Mouse (Mus musculus) kidney, embryonic 14.5 days (tissue): ENCODE data around the gene 2410004B18Rik. TPM values are rescaled to one million over a fixed set of nuclear protein-coding genes. Genes with fewer than 3 reads are reported as not detected.
"Not testable (repeated sequence)": the region's sequence is repeated elsewhere in the genome, so short reads cannot be mapped to it uniquely, and the experiment has no call there.

Experiments
- ATAC-seq: fragments of 200-750 bp; cut with Nextera tagmentation; 2 replicates; pipeline ENCODE4 v1.8.0; 2017; ENCODE audit warnings: moderate number of reproducible peaks, mild to moderate bottlenecking, moderate TSS enrichment, moderate library complexity; ENCODE audit not compliant: low FRiP score, low TSS enrichment
- H3K27ac ChIP-seq: fragments of 300-500 bp; sonication (generic); 2 replicates; pipeline ENCODE4 v1.5.1; 2014; ENCODE audit warnings: low read depth, mild to moderate bottlenecking, low read length, moderate library complexity, mixed read lengths
- H3K27me3 ChIP-seq: fragments of 300-500 bp; sonication (generic); 2 replicates; pipeline ENCODE4 v1.6.1; 2014; ENCODE audit warnings: mild to moderate bottlenecking, low read length; ENCODE audit not compliant: control insufficient read depth, insufficient read depth
- H3K36me3 ChIP-seq: fragments of 300-500 bp; sonication (generic); 2 replicates; pipeline ENCODE4 v1.6.1; 2014; ENCODE audit warnings: low read length, mixed read lengths; ENCODE audit not compliant: control insufficient read depth, insufficient read depth
- H3K4me1 ChIP-seq: fragments of 300-500 bp; sonication (generic); 2 replicates; pipeline ENCODE4 v1.6.1; 2014; ENCODE audit warnings: low read length, mixed read lengths; ENCODE audit not compliant: control insufficient read depth, insufficient read depth
- H3K4me2 ChIP-seq: fragments of 300-500 bp; sonication (generic); replicated peaks from 2 replicates; pipeline ENCODE4 v1.6.1; 2014; ENCODE audit warnings: low read depth, mild to moderate bottlenecking, low read length
- H3K4me3 ChIP-seq: fragments of 300-500 bp; sonication (generic); 2 replicates; pipeline ENCODE4 v1.5.1; 2014; ENCODE audit warnings: mild to moderate bottlenecking, low read length
- H3K9ac ChIP-seq: fragments of 300-500 bp; sonication (generic); 2 replicates; pipeline ENCODE4 v1.6.1; 2014; ENCODE audit warnings: low read depth, mild to moderate bottlenecking, low read length, moderate library complexity
- H3K9me3 ChIP-seq: fragments of 300-500 bp; sonication (generic); 2 replicates; pipeline ENCODE4 v1.6.1; 2016; ENCODE audit warnings: low read length; ENCODE audit not compliant: control insufficient read depth
- WGBS: fragments of 180-500 bp; shearing (Covaris S2); extraction: QIAGEN DNeasy Blood & Tissue Kit; methylation state at CpG from one replicate; pipeline ENCODE4 v1.1.7; 2014; 5-methylcytosine and 5-hydroxymethylcytosine counted together
- polyA plus RNA-seq: library from polyadenylated mRNA; unstranded; fragments of >200 nt; fragmentation: Nextera tagmentation; extraction: Ambion mirVana; gene quantifications from 2 replicates; pipeline ENCODE4 v1.2.1, GENCODE M21; 2014

Gene 2410004B18Rik
- polyA plus RNA-seq, 1 experiment from 2014 or later = 55.7 TPM

GRCm38 (mm10) chr3:145953411-145953810 is 15.6 kb downstream of the 2410004B18Rik start:
- WGBS = 89% methylated on average over 2 of the region's 2 CpGs
- H3K36me3 ChIP-seq = no peaks in the 10 kb centered on the region
- no peak for ATAC-seq
- no peak overlapping the region for H3K9ac ChIP-seq
- no peak overlapping the region for H3K4me2 ChIP-seq
- H3K27me3 ChIP-seq = no peaks in the 10 kb centered on the region
- no peak overlapping the region for H3K4me3 ChIP-seq
- peaks cover 4% of the 10 kb centered on the region; the same call in 1 of the 2 replicates for H3K9me3 ChIP-seq
- H3K4me1 ChIP-seq = peaks cover 2% of the 10 kb centered on the region; the same call in 1 of the 2 replicates
- no peak overlapping the region for H3K27ac ChIP-seq

DNA sequence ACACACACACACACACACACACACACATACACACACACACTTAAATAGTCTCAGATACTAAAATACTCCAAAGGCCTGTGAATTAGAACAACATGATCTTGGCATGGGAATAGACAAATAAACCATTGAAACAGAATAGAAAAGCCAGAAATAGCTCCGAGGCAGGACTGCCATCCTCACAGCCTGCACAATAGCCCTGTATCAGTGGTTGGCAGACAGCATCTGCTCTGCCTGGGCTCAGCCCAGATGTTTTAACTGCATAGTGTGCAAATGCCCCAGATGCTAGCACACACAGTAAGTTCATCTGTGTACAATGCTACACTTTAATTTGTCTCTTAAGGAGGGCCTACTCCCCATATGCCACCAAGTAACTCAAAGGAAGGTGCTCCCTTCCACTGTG is 22.0 kb downstream of the 2410004B18Rik start:
- H3K9ac ChIP-seq = no peak overlapping the region
- H3K27ac ChIP-seq = no peak overlapping the region
- no peak for ATAC-seq
- WGBS = 90% methylated on average over 1 of the region's 1 CpGs
- no peaks in the 10 kb centered on the region for H3K36me3 ChIP-seq
- peaks cover 4% of the 10 kb centered on the region; the same call in 1 of the 2 replicates for H3K9me3 ChIP-seq
- H3K4me2 ChIP-seq = no peak overlapping the region
- H3K4me1 ChIP-seq = peaks cover 14% of the 10 kb centered on the region; the same call in 1 of the 2 replicates
- H3K27me3 ChIP-seq = peaks cover 18% of the 10 kb centered on the region
- H3K4me3 ChIP-seq = no peak overlapping the region

- no peak overlapping the region for H3K27ac ChIP-seq
- 22% methylated on average over 9 of the region's 9 CpGs for WGBS
- H3K4me1 ChIP-seq = peaks cover 14% of the 10 kb centered on the region; the same call in 1 of the 2 replicates
- peaks cover 18% of the 10 kb centered on the region for H3K27me3 ChIP-seq
- no peak overlapping the region for H3K9ac ChIP-seq
- no peak overlapping the region for H3K4me2 ChIP-seq
- H3K4me3 ChIP-seq = no peak overlapping the region
- ATAC-seq = no peak
- no peaks in the 10 kb centered on the region for H3K36me3 ChIP-seq
- peaks cover 4% of the 10 kb centered on the region; the same call in 1 of the 2 replicates for H3K9me3 ChIP-seq
Measured at GRCm38 (mm10) chr3:145962411-145962810, 24.6 kb downstream of the 2410004B18Rik start.

DNA sequence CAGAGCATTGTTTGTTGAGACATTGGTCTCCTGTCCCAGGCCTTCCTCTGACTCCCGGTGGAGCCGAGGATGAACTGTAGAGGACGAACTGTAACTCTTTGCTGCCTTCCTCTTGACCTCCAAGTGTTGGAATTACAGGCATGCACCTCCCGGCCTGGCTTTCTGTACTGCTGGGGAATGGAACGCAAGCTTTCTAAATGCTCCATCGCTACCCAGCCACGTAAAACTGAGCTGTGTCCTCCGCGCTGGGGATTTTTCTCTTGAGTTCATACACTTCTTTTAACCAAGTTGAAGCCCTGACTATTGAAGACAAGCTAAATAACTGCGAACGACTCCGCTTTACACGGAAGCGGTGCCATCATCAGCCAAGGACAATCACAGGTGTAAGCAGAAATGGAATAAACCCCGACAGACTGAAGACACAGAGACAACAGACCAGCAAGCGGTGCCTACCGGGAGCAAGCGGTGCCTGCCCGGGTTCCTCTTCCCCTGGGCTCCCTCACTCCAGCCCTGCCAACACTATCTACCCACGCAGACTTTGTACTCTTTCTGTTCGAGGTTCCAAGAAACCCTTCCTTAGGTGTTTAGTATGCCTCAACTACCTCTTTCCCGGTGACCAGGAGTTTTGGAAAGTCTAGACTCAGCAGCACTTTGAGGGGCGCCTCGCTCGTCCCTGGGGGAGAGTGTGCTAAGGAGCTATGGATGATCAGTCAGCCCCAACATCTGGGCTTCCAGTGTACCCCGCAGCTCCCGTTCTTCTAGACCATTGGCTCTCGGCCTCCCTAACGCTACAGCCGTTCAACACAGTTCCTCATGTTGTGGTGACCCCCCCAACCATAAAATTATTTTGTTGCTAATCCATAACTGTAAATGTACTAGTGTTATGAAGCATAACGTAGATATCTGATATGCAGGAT is 25.5 kb downstream of the 2410004B18Rik start:
- H3K4me3 ChIP-seq = peak overlapping the region; percentile 18
- H3K36me3 ChIP-seq = no peaks in the 10 kb centered on the region
- peak; percentile 53 for ATAC-seq
- no peaks in the 10 kb centered on the region for H3K9me3 ChIP-seq
- no peak overlapping the region; the same call in 1 of the 2 replicates for H3K9ac ChIP-seq
- no peak overlapping the region for H3K27ac ChIP-seq
- peaks cover 18% of the 10 kb centered on the region for H3K27me3 ChIP-seq
- H3K4me2 ChIP-seq = peak overlapping the region; percentile 30
- 17% methylated on average over 31 of the region's 31 CpGs for WGBS
- peaks cover 14% of the 10 kb centered on the region; the same call in 1 of the 2 replicates for H3K4me1 ChIP-seq

DNA sequence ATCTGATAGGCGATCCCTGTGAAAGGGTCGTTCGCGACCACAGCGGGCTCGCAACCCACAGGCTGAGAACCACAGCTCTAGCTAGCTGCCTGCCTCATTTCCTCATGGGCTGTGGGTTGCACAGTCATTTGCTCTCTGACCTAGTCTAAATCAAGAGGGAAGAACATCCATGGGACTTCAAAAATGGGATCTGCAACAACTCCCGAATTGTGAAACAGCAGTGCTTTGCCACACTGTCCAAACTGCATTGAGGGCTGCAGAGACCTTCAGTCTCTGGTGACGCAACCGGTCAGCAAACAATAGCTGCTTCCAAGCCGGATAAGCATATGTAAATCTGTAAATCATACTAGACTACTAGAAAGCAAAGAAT is 26.2 kb downstream of the 2410004B18Rik start:
- peak overlapping the region; percentile 18; the same call in 1 of the 2 replicates for H3K4me3 ChIP-seq
- 0 out of 2 replicates have a peak, but pooled peaks have one; percentile 28 for ATAC-seq
- 20% methylated on average over 10 of the region's 10 CpGs for WGBS

DNA sequence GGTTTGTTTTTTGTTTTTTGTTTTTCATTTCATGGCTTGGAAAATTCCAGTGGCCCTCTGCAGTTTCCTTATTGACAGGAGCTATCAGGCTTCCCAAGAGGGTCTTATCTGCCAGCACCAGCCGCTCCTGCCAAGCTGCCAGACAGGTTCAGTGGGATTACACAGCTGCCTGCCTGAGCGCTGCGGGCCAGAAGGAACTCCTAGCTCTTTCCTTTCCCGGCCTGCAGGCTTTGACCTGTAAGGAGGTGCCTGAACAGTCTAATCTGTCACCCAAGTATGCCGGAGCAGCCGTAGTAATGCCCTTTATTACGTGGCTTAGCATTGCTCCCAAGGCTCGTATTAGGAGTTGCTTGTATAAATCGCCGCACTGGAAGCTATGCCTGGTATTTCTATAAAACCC is 26.7 kb downstream of the 2410004B18Rik start:
- H3K27me3 ChIP-seq = peaks cover 18% of the 10 kb centered on the region

More for the DNA sequence above, 26.2 kb downstream of the 2410004B18Rik start:
- H3K9ac ChIP-seq = no peak overlapping the region; the same call in 1 of the 2 replicates
- no peaks in the 10 kb centered on the region for H3K9me3 ChIP-seq
- peak overlapping the region; percentile 49; the same call in 1 of the 2 replicates for H3K27ac ChIP-seq
- peaks cover 14% of the 10 kb centered on the region; the same call in 1 of the 2 replicates for H3K4me1 ChIP-seq
- peaks cover 18% of the 10 kb centered on the region for H3K27me3 ChIP-seq
- peak overlapping the region; percentile 30 for H3K4me2 ChIP-seq
- H3K36me3 ChIP-seq = no peaks in the 10 kb centered on the region

GRCm38 (mm10) chr3:145965583-145965982 is 27.8 kb downstream of the 2410004B18Rik start:
- Histone ChIP-seq H3K4me1 (peaks cover 14% of the 10 kb centered on the region; the same call in 1 of the 2 replicates), H3K27me3 (peaks cover 18% of the 10 kb centered on the region)
- H3K4me3 ChIP-seq, H3K27ac ChIP-seq, ATAC-seq, H3K4me2 ChIP-seq, H3K9ac ChIP-seq, H3K9me3 ChIP-seq, H3K36me3 ChIP-seq: not testable (repeated sequence)
- WGBS = 84% methylated on average over 3 of the region's 3 CpGs

More for the DNA sequence above, 26.7 kb downstream of the 2410004B18Rik start:
- H3K4me2 ChIP-seq = no peak overlapping the region
- H3K4me3 ChIP-seq = no peak overlapping the region
- peaks cover 14% of the 10 kb centered on the region; the same call in 1 of the 2 replicates for H3K4me1 ChIP-seq
- no peak overlapping the region for H3K9ac ChIP-seq
- no peaks in the 10 kb centered on the region for H3K36me3 ChIP-seq
- 11% methylated on average over 10 of the region's 10 CpGs for WGBS
- ATAC-seq = 0 out of 2 replicates have a peak, but pooled peaks have one; percentile 20
- H3K27ac ChIP-seq = 0 out of 2 replicates have a peak overlapping the region, but pooled peaks have one; percentile 49
- no peaks in the 10 kb centered on the region for H3K9me3 ChIP-seq

DNA sequence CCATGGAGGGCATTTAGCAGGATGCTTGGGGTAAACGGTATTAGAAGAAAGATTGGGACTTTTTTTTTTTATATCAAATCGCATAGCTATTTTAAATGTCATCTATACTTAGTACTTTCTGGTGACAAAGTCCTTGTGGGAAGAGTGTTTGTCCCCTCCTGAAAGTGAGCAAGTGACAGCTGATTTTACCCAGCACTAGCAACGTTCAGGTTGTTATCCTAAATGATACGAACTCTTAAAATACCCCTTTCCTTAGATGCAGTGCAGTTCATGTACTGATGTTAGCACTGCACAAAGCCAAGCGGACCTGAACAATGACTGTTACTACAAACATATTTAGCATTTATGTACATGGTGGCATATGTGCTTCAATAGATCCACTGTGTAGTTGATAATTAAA is 29.0 kb downstream of the 2410004B18Rik start:
- Histone ChIP-seq H3K4me1 (peaks cover 14% of the 10 kb centered on the region; the same call in 1 of the 2 replicates), H3K4me3 (no peak overlapping the region), H3K36me3 (no peaks in the 10 kb centered on the region), H3K9me3 (no peaks in the 10 kb centered on the region), H3K27ac (no peak overlapping the region), H3K27me3 (peaks cover 15% of the 10 kb centered on the region), H3K9ac (no peak overlapping the region), H3K4me2 (no peak overlapping the region)
- no peak for ATAC-seq
- WGBS = 86% methylated on average over 5 of the region's 5 CpGs
